Mouse (Mus musculus) cerebellum, adult 2 months (tissue): Measurements from ENCODE around the gene Tac4.

ENCODE experiments used
- CTCF ChIP-seq: fragments of 200-500 bp; IDR thresholded peaks from 2 replicates; pipeline ENCODE4 v1.5.1; 2011; ENCODE audit warnings: low read depth, mild to moderate bottlenecking, control low read depth, low read length, moderate library complexity, borderline replicate concordance; ENCODE audit not compliant: insufficient read depth
- POLR2A ChIP-seq: fragments of 200-500 bp; IDR thresholded peaks from 2 replicates; pipeline ENCODE4 v1.6.1; 2011; ENCODE audit warnings: low read length, control low read depth, borderline replicate concordance; ENCODE audit not compliant: insufficient read depth

DNA sequence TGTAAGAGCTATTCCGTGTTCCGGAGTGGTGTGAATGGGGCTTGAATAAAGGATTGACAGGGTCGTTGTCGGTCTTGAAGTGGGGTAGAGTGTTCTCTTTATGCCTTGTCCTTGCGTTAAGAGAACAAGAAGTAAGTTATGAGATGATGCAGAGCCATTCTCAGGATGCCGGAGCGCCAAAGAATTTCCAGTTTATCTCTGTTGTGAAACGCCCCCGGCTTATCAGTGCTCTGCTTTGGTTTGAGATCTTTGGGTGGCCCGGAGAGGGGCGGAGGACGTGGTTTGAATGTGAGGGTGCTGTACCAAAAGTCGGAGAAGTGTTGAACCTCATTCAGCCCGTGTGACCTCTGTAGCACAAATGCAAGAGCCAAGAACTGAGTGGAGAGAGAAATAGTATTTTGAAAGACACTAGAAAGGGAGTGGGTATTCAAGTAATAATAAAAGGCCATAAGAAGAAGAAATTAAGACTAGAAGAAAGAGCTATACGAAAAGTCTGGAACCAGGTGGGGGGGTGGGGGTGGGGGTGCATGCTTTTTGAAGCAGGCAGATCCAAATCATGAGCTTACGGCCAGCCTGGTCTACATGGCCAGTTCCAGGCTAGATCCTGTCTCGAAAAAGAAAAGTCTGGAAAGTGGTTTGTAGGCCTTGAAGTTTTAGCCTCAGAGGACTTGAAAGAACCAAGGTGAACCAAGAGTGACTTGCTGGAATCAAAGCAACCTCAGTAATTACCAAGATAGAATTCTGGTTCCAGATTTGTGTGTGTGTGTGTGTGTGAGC lies 49.5 kb downstream of the Tac4 start:
- TF ChIP-seq CTCF, result no peak
- TF ChIP-seq POLR2A, result no peak
